Mouse (Mus musculus) ES-Bruce4 (cell line): ENCODE measurements around the gene Dnajb14.

Source experiments
- CTCF ChIP-seq: IDR thresholded peaks from one replicate; pipeline ENCODE4 v1.8.1; 2011; ENCODE audit warnings: low read depth, low read length
- EP300 ChIP-seq: IDR thresholded peaks from 2 replicates; pipeline ENCODE4 v1.6.1; 2011; ENCODE audit warnings: low read depth, low read length; ENCODE audit not compliant: insufficient read depth
- POLR2A ChIP-seq: IDR thresholded peaks from one replicate; pipeline ENCODE4 v1.8.1; 2011; ENCODE audit warnings: low read length; ENCODE audit not compliant: insufficient read depth

GRCm38 (mm10) chr3:137932748-137933147, 65.3 kb downstream of the Dnajb14 start:
- no peak for TF ChIP-seq CTCF
- no peak for TF ChIP-seq EP300
- no peak for TF ChIP-seq POLR2A
